Mouse (Mus musculus) embryo, embryonic 11.5 days (tissue): ENCODE results near the gene Ppp5c.
"Not testable (repeated sequence)": the region's sequence is repeated elsewhere in the genome, so short reads cannot be mapped to it uniquely, and the experiment has no call there.

Experiments
- DNase-seq: peaks from one replicate; pipeline ENCODE4 v3.0.0-alpha.2; 2012; ENCODE audit warnings: low read depth, low spot score

Ppp5c gene

DNA sequence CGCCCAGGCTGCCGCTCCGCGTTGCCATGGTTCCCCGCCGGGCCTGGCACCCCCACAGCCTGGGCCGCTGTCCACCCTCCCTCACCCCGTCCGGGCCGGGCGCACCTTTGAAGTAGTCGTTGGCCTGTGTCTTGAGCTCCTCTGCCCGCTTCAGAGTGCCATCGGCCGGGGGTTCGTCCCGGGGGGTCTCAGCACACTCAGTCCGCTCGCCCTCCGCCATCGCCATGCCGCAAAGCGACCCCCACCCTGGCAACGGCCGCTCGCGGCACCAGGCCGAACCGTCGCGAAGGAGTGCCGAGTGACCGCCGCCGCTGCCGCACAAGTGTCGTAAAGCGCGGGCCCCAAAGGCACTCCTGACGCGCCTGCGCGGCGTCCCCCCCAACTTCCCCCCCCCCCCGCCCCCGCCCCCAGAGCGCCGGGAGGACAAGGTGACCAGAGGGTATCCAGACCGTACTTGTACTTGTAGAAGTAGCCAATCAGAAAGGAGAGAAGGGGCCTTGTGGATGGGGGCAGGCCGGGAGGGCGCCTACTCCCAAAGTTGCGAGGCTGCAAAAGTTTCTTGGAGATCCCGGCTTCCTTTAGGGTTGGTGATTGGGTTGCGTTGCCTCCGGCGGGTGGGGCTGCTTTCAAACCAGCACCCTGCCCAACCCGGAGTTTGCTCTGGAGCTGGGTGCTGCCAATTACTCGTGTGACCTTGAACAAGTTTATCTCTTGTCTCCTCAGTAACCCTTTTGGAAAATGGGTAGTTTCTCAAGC lies at the start of gene Ppp5c:
Gene Ppp5c (minus strand): TSS at position 337 of the 756 bp plus-strand sequence.
- DNase-seq = peak; percentile 82

DNA sequence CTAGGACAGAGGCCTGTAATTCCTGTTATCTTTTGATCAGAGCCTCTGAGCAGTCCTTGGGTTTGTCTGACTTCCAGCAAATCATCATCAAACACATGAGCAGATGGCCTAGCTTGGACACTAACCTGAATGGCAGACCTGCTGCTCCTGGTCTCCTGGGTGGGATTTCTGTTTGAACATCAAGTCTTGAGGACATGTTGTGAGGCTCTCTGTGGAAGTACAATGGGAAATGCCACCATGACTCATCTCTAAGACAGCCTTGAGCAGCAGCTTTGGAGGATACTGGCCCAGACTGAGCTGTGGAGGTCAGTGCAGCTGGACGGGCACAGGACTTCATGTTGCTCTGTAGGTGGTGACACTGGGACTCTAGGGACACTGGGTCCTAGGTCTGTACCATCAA lies 48.8 kb upstream of the Ppp5c start:
- DNase-seq = no peak

DNA sequence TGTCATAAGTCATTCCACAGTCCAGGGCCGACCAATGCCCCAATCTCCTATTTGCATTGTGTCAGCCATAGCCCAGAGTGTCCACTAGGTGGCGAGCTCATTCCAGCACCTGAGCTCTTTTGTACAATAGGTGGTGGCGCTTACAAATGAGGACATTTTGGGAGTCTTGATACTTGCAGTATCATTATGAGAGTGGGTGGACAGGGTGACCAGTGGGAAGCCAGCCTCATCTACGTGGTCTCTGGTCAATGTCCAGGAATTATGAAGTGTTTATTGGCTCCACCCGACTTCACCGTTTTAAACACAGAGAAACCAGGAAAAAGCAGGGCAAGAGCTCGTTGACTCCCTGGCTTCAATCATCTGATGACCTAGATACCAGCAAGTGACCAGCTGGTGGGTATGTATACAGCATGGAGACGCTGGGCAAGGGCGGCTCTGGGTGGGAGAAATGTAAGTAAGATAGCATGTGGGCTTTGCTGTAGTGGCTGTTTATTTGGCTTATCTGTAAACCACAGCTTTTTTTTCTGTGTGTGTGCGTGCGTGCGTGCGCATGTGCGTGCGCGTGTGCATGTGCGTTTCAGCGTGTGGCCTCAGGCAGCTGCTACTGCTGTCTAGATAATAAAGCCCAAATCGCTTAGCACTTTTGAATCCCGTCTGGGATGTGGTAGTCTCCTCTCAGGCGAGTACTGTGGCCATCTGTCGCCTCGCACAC lies 46.3 kb upstream of the Ppp5c start, which contains the start of gene Psg16:
Gene Psg16 (plus strand): TSS at position 137 of the 712 bp plus-strand sequence.
- peak; percentile 51 for DNase-seq

DNA sequence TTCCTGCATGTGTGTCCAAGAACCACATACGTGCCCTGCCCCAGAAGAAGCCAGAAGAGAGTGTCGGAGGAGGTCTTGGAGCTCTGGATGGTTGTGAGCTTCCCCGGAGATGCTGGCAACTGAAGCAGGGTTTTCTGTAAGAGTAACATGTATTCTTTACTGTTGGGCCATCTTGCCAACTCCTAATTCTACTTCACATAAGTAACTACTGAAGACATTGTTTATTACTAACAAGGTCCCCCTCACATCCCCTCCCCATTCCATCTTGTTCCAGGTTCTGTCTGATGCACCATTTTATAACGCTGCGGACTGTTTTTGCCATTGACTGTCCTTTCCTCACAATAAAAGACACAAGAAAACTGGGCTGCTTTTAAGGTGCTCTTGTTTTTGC lies 45.8 kb upstream of the Ppp5c start:
- DNase-seq = no peak

DNA sequence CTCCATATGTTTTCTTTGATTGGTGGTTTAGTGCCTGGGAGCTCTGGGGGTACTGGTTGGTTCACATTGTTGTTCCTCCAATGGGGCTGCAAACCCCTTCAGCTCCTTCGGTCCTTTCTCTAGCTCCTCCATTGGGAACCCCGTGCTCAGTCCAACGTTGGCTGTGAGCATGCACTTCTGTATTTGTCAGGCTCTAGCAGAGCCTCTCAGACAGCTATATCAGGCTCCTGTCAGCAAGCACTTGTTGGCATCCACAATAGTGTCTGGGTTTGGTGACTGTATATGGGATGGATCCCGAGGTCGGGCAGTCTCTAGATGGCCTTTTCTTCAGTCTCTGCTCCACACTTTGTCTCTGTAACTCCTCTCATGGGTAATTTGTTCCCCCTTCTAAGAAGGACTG lies 39.9 kb upstream of the Ppp5c start:
- DNase-seq = not testable (repeated sequence)

DNA sequence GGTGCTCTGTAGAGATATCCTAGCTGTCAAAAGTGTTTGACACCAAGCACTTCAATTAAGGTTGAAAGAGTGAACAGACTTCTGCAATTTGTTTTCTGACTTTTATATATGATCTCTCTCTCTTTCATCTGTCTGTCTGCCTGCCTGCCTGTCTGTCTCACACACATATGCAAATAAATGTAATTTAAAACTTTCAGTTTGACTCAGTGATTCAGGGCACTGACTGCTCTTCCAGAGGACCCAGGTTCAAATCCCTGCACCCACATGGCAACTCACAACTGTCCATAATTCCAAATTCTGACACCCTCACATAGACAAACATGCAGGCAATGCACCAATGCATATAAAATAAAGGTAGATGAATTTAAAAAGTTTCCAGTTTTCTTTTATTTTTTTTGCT lies 39.3 kb upstream of the Ppp5c start:
- DNase-seq = no peak

DNA sequence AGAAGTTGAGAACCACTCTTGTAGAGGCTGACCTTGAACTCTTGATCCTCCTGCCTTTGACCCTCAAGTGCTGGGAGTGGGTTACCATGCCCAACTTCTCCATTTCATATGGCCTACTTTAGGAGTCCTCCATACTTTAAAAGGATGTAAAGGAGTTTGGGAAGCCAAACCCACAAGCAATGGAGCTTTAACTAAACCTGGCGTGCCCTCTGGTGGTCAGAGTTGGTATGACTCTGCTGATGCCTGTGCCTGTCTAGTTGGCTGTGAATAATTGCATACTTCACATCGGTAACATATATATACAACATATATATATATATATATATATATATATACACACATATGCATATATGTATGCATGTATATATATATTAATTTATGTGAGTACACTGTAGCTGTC lies 38.7 kb upstream of the Ppp5c start:
- peak; percentile 68 for DNase-seq

DNA sequence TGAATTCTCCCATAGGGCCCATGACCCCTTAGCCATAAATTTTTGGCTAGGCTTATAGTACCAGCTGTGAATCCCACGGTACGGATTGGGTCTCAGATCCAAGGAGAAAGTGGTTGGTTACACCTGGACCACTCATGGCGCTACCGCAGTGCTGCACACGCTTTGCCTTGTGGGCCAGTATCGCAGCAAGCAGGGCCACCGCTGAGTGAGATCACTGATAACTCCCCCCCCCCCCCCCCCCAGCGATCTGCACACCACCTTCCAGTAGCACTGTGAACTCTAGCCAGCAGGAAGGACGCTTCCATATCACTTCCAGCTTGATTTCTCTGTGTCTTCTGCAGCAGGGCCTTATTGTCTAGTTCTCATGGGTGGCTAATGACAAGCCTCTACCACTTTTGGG lies 37.9 kb upstream of the Ppp5c start:
- no peak for DNase-seq

DNA sequence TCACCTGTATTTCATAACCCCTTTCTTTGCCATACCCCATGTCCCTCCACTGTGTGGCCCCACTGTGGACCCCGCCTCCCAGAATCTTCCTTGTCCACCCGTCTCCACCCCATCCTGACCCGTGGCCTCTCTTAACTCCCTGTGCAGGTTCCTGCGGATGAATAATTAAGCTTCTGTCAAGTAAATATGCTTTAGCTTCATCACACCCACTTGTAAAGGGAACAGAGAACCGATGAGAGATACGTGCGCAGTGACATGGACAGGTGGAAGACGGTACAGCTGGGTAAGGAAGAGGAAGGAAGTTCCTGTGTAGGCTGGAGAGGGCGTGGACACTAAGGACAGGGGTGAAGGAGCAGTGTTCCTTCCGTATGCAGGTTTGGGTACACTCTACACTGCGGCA lies 35.1 kb upstream of the Ppp5c start:
- DNase-seq = no peak

DNA sequence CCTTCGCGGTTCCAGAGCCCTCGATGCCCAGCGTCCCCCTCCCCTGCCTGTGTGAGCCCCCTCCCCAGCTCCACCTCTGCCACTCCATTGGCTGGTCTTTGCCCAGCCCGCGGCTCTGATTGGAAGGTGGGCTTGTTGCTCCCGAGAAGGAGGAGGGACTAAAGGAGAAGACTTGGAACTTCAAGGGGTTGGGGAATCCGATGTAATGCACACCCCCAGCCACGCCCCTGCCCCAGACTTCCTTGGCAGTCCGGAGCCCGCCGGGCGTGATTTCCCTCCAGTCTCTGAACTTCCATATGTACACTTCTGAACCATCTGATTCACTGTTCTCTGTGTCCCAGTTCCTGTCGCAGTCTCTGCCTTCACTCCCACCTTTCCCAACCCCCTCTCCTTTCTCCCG lies 34.7 kb upstream of the Ppp5c start, which contains the start of gene Hif3a:
Gene Hif3a (minus strand): TSS at position 39 of the 400 bp plus-strand sequence.
- peak; percentile 79 for DNase-seq

DNA sequence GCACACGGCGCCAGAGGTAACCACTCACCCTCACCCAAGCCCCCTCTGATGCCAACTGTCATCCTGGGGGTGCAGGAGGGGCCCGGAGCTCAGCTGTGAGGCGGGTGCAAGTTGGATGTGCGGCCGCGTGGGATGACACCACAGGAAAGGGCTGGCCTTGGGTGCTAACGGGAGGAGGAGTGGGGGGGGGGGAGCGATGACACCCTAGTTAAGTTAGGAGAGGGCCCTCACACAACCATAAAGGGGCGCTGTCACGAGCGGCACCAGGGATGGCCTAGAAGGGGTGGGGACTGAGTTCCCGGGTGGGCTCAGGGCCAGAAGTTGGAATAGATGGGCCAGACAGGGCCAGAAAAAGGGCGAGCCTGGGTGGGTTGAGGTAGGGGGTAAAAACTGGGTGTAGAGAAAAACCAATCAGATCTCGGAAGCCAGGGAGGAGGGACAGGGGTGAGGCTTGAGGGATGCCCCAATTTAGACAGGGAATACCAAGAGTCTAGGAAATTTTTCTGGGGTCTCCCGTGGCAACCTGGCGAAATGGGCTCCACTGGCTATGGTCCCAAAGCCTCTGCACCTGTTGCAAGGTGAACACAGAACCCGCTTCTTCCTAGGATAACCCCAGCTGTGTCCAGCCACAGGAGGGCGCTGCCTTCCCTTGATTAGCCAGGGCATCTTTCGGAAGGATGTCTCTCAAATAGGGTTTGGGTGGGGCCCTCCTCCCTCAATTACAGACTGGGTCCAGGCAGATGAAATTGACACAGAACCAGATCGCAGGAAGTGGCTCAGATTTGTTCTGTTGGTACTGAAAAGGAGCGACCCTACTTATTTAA lies 33.3 kb upstream of the Ppp5c start:
- DNase-seq = no peak

DNA sequence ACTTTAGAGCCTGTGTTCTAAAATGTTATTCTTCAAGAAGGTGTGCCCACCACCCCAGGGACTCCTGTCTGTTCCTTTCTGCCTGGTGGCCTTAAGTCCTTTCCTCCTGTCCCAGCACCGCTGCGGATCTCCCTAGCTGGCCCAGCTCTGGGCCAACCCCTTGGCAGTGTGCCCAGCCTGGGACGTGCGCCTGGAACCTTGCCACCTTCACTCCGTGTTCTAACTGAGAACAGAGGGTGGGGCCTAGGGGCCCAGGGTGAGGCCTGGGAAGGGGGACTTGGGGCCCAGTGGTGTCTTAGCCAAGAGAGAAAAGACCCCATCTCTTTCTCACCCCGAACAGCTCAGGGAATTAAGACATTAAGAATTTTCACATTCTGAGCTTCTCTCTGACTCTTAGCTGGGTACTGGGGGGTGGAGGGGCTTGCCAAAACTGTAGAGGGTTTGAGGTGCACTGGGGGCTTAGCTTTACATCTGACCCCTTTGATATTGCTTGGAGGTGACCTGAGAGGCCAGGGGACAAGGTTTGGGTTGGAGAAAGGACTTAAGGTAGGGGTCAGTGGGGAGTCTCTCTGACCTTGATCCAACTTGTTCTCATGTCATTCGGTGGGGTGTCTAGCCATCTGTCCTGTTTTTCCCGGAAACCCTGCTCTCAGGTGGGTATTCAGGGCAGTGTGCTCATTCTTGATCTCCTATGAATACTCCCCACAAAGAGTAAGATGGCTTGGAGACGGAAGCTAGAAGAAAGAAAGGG lies 32.5 kb upstream of the Ppp5c start:
- DNase-seq = no peak

DNA sequence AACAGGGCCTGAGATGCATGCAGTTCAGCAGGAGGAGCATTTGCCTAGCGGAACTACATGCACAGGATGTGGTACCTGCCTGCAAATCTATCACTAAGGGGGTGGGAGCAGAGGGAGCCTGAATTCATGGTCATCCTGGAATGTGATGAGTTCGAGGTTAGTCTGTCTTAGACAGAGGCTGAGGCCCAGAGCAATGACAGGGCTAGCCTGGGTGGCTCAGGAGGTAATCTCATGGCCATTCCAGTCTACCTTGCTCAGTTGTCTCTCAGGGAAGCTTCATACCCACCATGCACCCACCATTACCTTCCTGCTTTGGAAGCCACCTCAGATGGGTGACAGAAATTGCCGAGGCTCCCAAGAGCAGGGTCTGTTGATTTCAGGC lies 31.7 kb upstream of the Ppp5c start:
- no peak for DNase-seq

DNA sequence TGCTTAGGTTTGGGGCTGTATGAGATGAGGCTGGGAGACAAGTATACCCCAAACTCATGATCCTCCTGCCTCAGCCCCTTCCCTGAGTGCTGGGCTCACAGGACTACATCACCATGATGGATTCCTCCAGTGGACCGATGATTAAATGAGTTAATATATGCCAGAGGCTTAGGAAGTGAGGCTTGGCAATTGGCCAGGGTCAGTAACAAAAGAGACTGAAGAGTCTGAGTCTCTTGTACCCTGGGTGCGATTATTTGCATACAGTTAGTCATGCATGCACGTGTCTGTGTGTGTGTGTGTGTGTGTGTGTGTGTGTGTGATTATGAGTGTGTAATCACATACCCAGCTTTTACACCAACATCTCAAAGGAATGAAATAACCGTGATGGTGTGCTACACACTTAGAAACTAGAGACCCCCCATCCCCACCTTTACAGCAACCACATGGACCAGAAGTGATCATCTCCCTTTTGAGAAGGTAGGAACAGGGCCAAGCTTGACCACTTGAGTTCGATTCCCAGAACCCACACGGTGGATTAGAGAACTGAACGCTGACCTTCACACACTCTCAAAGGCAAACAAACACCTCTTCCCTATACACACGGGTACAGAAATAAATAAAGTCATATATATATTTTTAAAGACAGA lies 31.2 kb upstream of the Ppp5c start:
- DNase-seq = no peak

DNA sequence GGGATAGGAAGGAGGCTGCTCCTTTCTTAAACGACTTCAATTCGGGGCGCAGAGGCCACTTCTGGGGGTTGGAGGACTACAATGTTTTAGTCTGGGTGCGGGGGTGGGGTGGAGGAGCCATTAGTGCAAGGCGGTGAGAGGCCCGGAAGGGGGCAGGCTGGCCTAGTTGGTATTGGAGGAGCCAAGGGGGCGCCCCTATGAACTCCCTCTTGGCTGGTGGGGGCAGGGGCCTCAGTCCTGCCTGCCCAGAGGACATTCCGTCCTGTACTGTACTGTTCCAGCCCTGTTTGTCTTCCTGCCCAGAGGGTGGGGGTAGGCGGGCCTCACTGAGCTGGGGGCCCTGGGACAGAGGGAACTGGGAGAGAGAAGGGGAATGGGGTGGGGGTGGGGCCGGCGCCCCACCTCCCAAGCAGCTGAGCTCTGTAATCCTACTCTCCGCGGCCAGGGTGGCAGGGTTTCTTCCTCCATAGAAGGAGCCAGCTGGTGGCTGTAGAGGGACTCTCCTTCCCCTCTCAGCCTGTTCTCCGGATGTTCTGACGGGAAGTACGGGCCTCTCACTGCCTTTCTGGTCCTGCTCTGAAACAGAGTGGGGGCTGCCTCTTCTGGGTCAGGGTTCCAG lies 30.5 kb upstream of the Ppp5c start:
- peak; percentile 63 for DNase-seq

DNA sequence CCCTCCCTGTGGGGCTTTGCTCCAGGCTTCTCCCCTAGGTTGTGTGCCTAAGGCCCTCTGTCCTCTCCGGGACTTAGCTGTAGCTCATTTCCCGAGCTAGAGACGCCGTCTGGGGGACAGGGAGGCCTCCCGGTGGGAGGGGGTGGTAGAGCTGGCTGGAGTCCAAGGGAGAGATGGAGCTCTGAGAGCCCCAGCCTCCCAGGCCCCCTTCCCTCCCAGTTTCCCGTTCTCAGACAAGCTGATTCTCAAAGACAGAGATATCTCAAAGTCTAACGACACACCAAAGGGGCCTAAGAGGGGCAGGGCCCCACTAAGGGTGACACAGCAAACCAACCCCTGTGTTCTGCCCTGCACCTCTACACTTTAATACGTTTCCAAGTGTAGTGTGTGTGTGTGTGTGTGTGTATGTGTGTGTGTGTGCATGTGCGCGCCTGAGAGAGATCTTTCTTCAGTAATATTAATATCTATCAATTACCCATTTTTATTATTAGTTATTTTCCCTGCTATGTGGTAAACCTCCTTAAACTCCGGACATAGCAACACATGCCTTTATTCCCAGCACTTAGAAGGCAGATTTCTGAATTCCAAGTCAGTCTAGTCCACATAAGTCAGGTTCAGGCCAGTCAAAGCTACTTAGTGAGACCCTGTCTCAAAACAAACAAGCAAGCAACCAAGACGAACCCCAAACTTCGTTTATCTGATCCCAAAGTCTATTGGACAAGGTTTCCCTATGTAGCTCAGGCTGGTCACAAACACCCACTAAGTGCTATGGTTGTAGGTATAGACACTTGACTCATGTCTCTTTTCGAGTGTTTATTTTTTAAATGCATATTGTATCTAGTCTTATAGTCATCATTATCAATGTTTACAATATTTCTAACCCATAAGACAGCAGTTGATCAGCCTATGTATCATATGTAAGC lies 29.1 kb upstream of the Ppp5c start:
- peak; percentile 30 for DNase-seq

DNA sequence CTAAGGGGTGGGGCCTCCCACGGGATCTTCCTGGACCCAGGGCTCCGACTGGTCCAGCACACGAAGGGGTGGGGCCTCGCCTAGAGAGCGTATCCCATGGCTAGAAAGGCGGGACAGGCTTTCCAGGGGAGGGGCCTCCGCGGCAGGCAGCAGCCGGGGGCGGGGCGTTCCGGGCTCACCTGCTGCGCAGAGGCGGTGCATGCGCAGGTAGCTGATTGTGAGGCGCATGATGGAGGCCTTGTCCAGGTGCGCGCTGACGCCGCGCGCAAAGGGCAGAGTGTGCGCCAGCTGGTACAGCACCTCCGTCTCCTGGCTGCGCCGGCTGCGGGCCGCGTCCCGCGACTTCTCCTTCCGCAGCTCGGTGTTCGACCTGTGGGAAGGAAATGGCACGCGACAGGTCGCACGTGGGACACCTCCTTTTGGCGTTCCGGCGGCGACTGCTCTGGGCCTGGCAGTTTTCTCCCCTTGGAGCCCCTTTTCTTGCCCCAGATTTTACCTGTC lies 28.4 kb upstream of the Ppp5c start:
- DNase-seq = peak; percentile 64

DNA sequence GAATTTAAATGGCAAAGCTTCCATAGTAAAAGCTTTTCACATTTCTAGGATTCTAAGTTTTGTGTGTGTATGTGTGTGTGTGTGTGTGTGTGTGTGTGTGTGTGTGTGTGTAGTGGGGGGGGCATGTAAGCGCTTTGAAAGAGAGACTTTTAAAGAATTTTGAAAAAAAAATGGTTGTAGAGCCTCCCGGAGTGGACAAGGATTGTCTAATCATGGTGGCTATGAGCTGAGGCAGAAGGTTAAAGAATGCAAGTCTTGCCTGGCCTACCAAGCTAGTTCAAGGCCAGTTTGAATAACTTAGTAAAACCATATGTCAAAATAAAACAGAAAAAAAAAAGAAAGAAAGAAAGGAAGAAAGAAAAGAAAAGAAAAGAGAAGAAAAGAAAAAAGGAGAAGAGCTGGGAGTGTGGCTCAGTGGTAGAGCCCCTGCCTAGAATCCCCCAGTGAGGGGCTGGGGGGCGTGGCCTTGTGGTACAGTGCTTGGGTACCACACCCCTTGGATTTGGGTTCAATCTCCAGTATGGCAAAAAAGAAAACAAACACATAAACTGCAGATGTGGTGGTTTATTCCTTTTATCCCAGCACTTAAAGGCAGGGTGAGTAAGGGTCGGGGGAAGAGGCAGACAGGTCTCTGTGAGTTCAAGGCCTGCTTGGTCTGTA lies 27.7 kb upstream of the Ppp5c start:
- no peak for DNase-seq
